Mouse (Mus musculus) embryonic facial prominence, embryonic 15.5 days (tissue): ENCODE data around the gene Prss27. TPM values are rescaled to one million over a fixed set of nuclear protein-coding genes. Genes with fewer than 3 reads are reported as not detected.
"Not testable (repeated sequence)": the region's sequence is repeated elsewhere in the genome, so short reads cannot be mapped to it uniquely, and the experiment has no call there.

Experiments used
- ATAC-seq: fragments of 200-750 bp; cut with Nextera tagmentation; 2 replicates; pipeline ENCODE4 v1.8.0; 2017; ENCODE audit warnings: low read depth, moderate TSS enrichment; ENCODE audit not compliant: insufficient number of reproducible peaks, low FRiP score, low TSS enrichment
- H3K27ac ChIP-seq: fragments of 300-500 bp; sonication (generic); replicated peaks from 2 replicates; pipeline ENCODE4 v1.5.1; 2015; ENCODE audit warnings: mild to moderate bottlenecking, inconsistent platforms
- H3K27me3 ChIP-seq: fragments of 300-500 bp; sonication (generic); 2 replicates; pipeline ENCODE4 v1.6.1; 2015; ENCODE audit warnings: inconsistent platforms
- H3K36me3 ChIP-seq: fragments of 300-500 bp; sonication (generic); 2 replicates; pipeline ENCODE4 v1.6.1; 2015; ENCODE audit warnings: mild to moderate bottlenecking, inconsistent platforms
- H3K4me1 ChIP-seq: fragments of 300-500 bp; sonication (generic); 2 replicates; pipeline ENCODE4 v1.6.1; 2015; ENCODE audit warnings: inconsistent platforms
- H3K4me2 ChIP-seq: fragments of 300-500 bp; sonication (generic); replicated peaks from 2 replicates; pipeline ENCODE4 v1.6.1; 2015; ENCODE audit warnings: mild to moderate bottlenecking, inconsistent platforms
- H3K4me3 ChIP-seq: fragments of 300-500 bp; sonication (generic); replicated peaks from 2 replicates; pipeline ENCODE4 v1.5.1; 2015; ENCODE audit warnings: mild to moderate bottlenecking, inconsistent platforms
- H3K9ac ChIP-seq: fragments of 300-500 bp; sonication (generic); 2 replicates; pipeline ENCODE4 v1.6.1; 2015; ENCODE audit warnings: inconsistent platforms
- H3K9me3 ChIP-seq: fragments of 300-500 bp; sonication (generic); replicated peaks from 2 replicates; pipeline ENCODE4 v1.6.1; 2016; ENCODE audit warnings: inconsistent platforms
- WGBS: fragments of 180-500 bp; shearing (Covaris S2); methylation state at CpG from one replicate; pipeline ENCODE4 v1.1.7; 2015; 5-methylcytosine and 5-hydroxymethylcytosine counted together
- microRNA-seq: library from miRNA; unstranded; fragments of <30 nt; microRNA quantifications from one replicate; pipeline ENCODE4, GENCODE M21; 2016; ENCODE audit warnings: borderline number of aligned reads
- polyA plus RNA-seq: library from polyadenylated mRNA; unstranded; fragments of >200 nt; fragmentation: Nextera tagmentation; extraction: Ambion mirVana; gene quantifications from 2 replicates; pipeline ENCODE4 v1.2.1, GENCODE M21; 2015

Prss27 gene
- polyA plus RNA-seq, 1 experiment from 2014 or later, result 4.6 TPM

GRCm38 (mm10) chr17:24068271-24068670, 30.3 kb downstream of the Prss27 start:
- Histone ChIP-seq H3K4me3 (no peak overlapping the region), H3K4me2 (no peak overlapping the region), H3K27me3 (no peaks in the 10 kb centered on the region), H3K27ac (no peak overlapping the region), H3K9me3 (no peaks in the 10 kb centered on the region), H3K4me1 (peaks cover 12% of the 10 kb centered on the region), H3K9ac (no peak overlapping the region), H3K36me3 (peaks cover 13% of the 10 kb centered on the region; the same call in 1 of the 2 replicates)
- 63% methylated on average over 5 of the region's 5 CpGs for WGBS
- ATAC-seq, result no peak

- no peak overlapping the region for H3K4me2 ChIP-seq
- no peak overlapping the region for H3K4me3 ChIP-seq
- H3K9me3 ChIP-seq, result no peaks in the 10 kb centered on the region
- ATAC-seq, result no peak
- H3K4me1 ChIP-seq, result peaks cover 12% of the 10 kb centered on the region
- WGBS, result 83% methylated on average over 3 of the region's 3 CpGs
- H3K27ac ChIP-seq, result no peak overlapping the region
- H3K27me3 ChIP-seq, result no peaks in the 10 kb centered on the region
- H3K9ac ChIP-seq, result no peak overlapping the region
- 0 out of 2 replicates have a peak, but pooled peaks cover 8% of the 10 kb centered on the region for H3K36me3 ChIP-seq
Observed at GRCm38 (mm10) chr17:24069531-24069930, 31.6 kb downstream of the Prss27 start.

- peak within 1 kb of the TSS; percentile 97 for H3K9ac ChIP-seq
- peak within 1 kb of the TSS; percentile 95 for H3K4me3 ChIP-seq
- peak within 1 kb of the TSS; percentile 54 for H3K4me2 ChIP-seq
- peak; percentile 98 for ATAC-seq
- H3K27ac ChIP-seq, result peak within 1 kb of the TSS; percentile 90
- H3K9me3 ChIP-seq, result no peaks in the 10 kb centered on the region
- H3K36me3 ChIP-seq, result peaks cover 20% of the 10 kb centered on the region
- under 1% methylated on average over 61 of the region's 62 CpGs for WGBS
- peaks cover 12% of the 10 kb centered on the region for H3K4me1 ChIP-seq
- no peaks in the 10 kb centered on the region for H3K27me3 ChIP-seq
Observed at GRCm38 (mm10) chr17:24072919-24073696, 35.2 kb downstream of the Prss27 start, which contains the start of gene Kctd5. TSS of gene Kctd5 (minus strand) at chr17:24073485.

DNA sequence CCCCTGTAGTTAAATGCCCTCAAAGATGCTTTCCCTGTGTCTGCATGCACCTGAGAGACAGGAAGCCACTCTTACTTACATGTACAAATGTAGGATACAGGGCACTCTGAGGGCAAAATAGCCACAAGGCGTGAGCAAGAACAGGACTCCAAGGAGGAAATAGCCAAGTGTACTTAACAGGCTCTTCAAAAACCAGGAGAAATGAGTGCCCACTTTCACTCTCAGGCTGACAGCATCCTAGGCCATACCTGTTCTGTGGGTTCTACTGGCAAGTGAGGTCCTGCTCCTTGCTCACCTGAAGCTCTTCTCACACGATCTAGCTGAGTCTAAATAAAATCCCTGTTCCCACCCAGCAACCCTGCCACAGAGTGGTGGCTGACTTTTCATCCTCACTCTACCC, 39.2 kb downstream of the Prss27 start:
- WGBS, result 86% methylated on average over 2 of the region's 2 CpGs
- ATAC-seq, result no peak
- H3K36me3 ChIP-seq, result peaks cover 47% of the 10 kb centered on the region
- H3K27me3 ChIP-seq, result no peaks in the 10 kb centered on the region
- H3K9ac ChIP-seq, result no peak overlapping the region
- no peak overlapping the region for H3K4me2 ChIP-seq
- H3K9me3 ChIP-seq, result no peaks in the 10 kb centered on the region
- no peak overlapping the region for H3K4me3 ChIP-seq
- H3K27ac ChIP-seq, result no peak overlapping the region
- peaks cover 4% of the 10 kb centered on the region for H3K4me1 ChIP-seq

DNA sequence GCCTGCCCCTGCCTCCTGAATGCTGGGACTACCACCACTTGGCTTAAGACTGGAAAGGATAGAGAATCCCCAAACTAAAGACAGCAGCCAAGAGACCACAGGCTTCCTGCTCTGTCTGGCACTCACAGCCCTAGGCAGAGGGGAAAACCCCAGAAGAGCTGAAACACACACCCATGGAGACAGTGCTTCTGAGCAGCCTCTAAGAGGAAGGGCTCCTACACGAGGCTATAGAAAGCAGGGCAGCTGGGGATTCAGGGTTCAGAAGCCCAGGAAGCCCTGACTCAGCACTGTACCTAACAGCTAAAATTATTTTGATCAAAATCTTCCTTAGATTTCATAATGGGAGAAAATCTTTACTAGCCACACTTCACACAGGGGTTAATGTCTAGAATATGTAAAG, 46.6 kb downstream of the Prss27 start:
- H3K4me2 ChIP-seq, result no peak overlapping the region
- H3K36me3 ChIP-seq, result peaks cover 57% of the 10 kb centered on the region
- no peak overlapping the region for H3K27ac ChIP-seq
- H3K4me3 ChIP-seq, result no peak overlapping the region
- H3K4me1 ChIP-seq, result no peaks in the 10 kb centered on the region
- no peaks in the 10 kb centered on the region for H3K9me3 ChIP-seq
- ATAC-seq, result no peak
- no peaks in the 10 kb centered on the region for H3K27me3 ChIP-seq
- no peak overlapping the region for H3K9ac ChIP-seq
- 41% methylated on average over 1 of the region's 1 CpGs for WGBS

DNA sequence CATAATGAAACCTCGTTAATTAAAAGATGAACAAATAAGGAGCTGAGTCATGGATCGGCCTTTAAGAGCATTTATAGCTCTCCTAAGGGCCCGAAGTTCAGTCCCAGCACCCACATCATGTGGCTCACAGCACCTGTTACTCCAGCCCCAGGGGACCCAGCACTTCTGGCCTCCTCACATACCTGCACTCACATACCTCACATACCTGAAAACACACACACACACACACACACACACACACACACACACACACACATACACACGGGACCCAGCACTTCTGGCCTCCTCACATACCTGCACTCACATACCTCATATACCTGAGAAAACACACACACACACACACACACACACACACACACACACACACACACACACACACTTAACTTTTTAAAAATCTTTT, 48.5 kb downstream of the Prss27 start:
- not testable (repeated sequence) for H3K4me3 ChIP-seq, H3K9me3 ChIP-seq, H3K27me3 ChIP-seq, H3K27ac ChIP-seq, H3K4me2 ChIP-seq, H3K9ac ChIP-seq, H3K4me1 ChIP-seq, ATAC-seq
- WGBS, result 80% methylated on average over 4 of the region's 4 CpGs
- peaks cover 57% of the 10 kb centered on the region for H3K36me3 ChIP-seq

GRCm38 (mm10) chr17:24090575-24090974, 52.6 kb downstream of the Prss27 start:
- H3K9ac ChIP-seq, result no peak overlapping the region
- no peak overlapping the region for H3K4me2 ChIP-seq
- no peak for ATAC-seq
- H3K4me3 ChIP-seq, result no peak overlapping the region
- H3K27ac ChIP-seq, result no peak overlapping the region
- H3K27me3 ChIP-seq, result no peaks in the 10 kb centered on the region
- no peaks in the 10 kb centered on the region for H3K4me1 ChIP-seq
- WGBS, result 100% methylated on average over 1 of the region's 1 CpGs
- peaks cover 67% of the 10 kb centered on the region for H3K36me3 ChIP-seq
- H3K9me3 ChIP-seq, result no peaks in the 10 kb centered on the region

Small RNA genes lying within 50 kb of the gene (microRNA-seq; reads per million reads assigned to microRNA genes)
- not detected for gene Gm27700

Other genes starting within 250 kb of the Prss27 start
- 489 and 525 TPM in 2 replicates for gene Srrm2, start 247.6 kb upstream of the Prss27 start, polyA plus RNA-seq
- gene Elob, start 209.0 kb upstream of the Prss27 start, polyA plus RNA-seq, result 1,038 and 1,104 TPM in 2 replicates
- gene Prss33, start 202.1 kb upstream of the Prss27 start, polyA plus RNA-seq, result 0.49 and 0.85 TPM in 2 replicates
- gene Prss32, start 194.3 kb upstream of the Prss27 start, polyA plus RNA-seq, result 0.12 TPM in 1 of 2 replicates, not detected in the other
- 1.8 and 2.0 TPM in 2 replicates for gene Prss41, start 194.0 kb upstream of the Prss27 start, polyA plus RNA-seq
- gene Prss21, start 170.1 kb upstream of the Prss27 start, polyA plus RNA-seq, result not detected in 2 replicates
- 3.1 TPM in 1 of 2 replicates, not detected in the other for gene Dcpp1, start 157.3 kb upstream of the Prss27 start, polyA plus RNA-seq
- gene Dcpp2, start 157.3 kb upstream of the Prss27 start, polyA plus RNA-seq, result not detected in 2 replicates
- 1.0 and 6.6 TPM in 2 replicates for gene Dcpp3, start 120.7 kb upstream of the Prss27 start, polyA plus RNA-seq
- gene Sbp, start 96.5 kb upstream of the Prss27 start, polyA plus RNA-seq, result not detected in 2 replicates
- not detected in 2 replicates for gene Sbpl, start 82.9 kb upstream of the Prss27 start, polyA plus RNA-seq
- 0.18 TPM in 1 of 2 replicates, not detected in the other for gene Prss30, start 57.6 kb upstream of the Prss27 start, polyA plus RNA-seq
- gene Prss22, start 40.0 kb upstream of the Prss27 start, polyA plus RNA-seq, result 3.2 and 3.4 TPM in 2 replicates
- 62.1 and 64.5 TPM in 2 replicates for gene Kctd5, start 35.3 kb downstream of the Prss27 start, polyA plus RNA-seq
- gene Pdpk1, start 112.8 kb downstream of the Prss27 start, polyA plus RNA-seq, result 39.2 and 40.1 TPM in 2 replicates
- 35.3 and 37.5 TPM in 2 replicates for gene Amdhd2, start 125.6 kb downstream of the Prss27 start, polyA plus RNA-seq
- 539 and 547 TPM in 2 replicates for gene Atp6v0c, start 131.6 kb downstream of the Prss27 start, polyA plus RNA-seq
- gene Tbc1d24, start 167.4 kb downstream of the Prss27 start, polyA plus RNA-seq, result 5.5 and 8.6 TPM in 2 replicates
- 10.5 and 11.0 TPM in 2 replicates for gene Ntn3, start 171.4 kb downstream of the Prss27 start, polyA plus RNA-seq
- 11.6 and 13.0 TPM in 2 replicates for gene Tedc2, start 182.7 kb downstream of the Prss27 start, polyA plus RNA-seq
- 42.7 and 47.2 TPM in 2 replicates for gene Ccnf, start 213.3 kb downstream of the Prss27 start, polyA plus RNA-seq